Mouse (Mus musculus) stomach, embryonic 15.5 days (tissue): ENCODE measurements around the gene Omp. TPM values are rescaled to one million over a fixed set of nuclear protein-coding genes. Genes with fewer than 3 reads are reported as not detected.

Experiments
- ATAC-seq: fragments of 200-750 bp; cut with Nextera tagmentation; 2 replicates; pipeline ENCODE4 v1.8.0; 2017; ENCODE audit warnings: low read depth, moderate number of reproducible peaks, moderate TSS enrichment; ENCODE audit not compliant: insufficient read depth, low FRiP score
- H3K27ac ChIP-seq: fragments of 300-500 bp; sonication (generic); 2 replicates; pipeline ENCODE4 v1.5.1; 2015; ENCODE audit warnings: mild to moderate bottlenecking, inconsistent platforms
- H3K27me3 ChIP-seq: fragments of 300-500 bp; sonication (generic); replicated peaks from 2 replicates; pipeline ENCODE4 v1.6.1; 2015; ENCODE audit warnings: inconsistent platforms
- H3K36me3 ChIP-seq: fragments of 300-500 bp; sonication (generic); 2 replicates; pipeline ENCODE4 v1.6.1; 2015; ENCODE audit warnings: inconsistent platforms
- H3K4me1 ChIP-seq: fragments of 300-500 bp; sonication (generic); 2 replicates; pipeline ENCODE4 v1.6.1; 2015; ENCODE audit warnings: inconsistent platforms
- H3K4me2 ChIP-seq: fragments of 300-500 bp; sonication (generic); 2 replicates; pipeline ENCODE4 v1.6.1; 2015; ENCODE audit warnings: mild to moderate bottlenecking, inconsistent platforms
- H3K4me3 ChIP-seq: fragments of 300-500 bp; sonication (generic); replicated peaks from 2 replicates; pipeline ENCODE4 v1.5.1; 2015; ENCODE audit warnings: inconsistent platforms
- H3K9ac ChIP-seq: fragments of 300-500 bp; sonication (generic); 2 replicates; pipeline ENCODE4 v1.6.1; 2015; ENCODE audit warnings: inconsistent platforms
- H3K9me3 ChIP-seq: fragments of 300-500 bp; sonication (generic); 2 replicates; pipeline ENCODE4 v1.6.1; 2016; ENCODE audit warnings: inconsistent platforms
- WGBS: fragments of 180-500 bp; shearing (Covaris S2); methylation state at CpG from one replicate; pipeline ENCODE4 v1.1.7; 2015; 5-methylcytosine and 5-hydroxymethylcytosine counted together
- polyA plus RNA-seq: library from polyadenylated mRNA; unstranded; fragments of >200 nt; fragmentation: Nextera tagmentation; extraction: Ambion mirVana; gene quantifications from 2 replicates; pipeline ENCODE4 v1.2.1, GENCODE M21; 2015

The Omp gene
- polyA plus RNA-seq, 1 experiment from 2014 or later = 0.68 TPM

- peaks cover 8% of the 10 kb centered on the region; the same call in 1 of the 2 replicates for H3K4me1 ChIP-seq
- H3K9ac ChIP-seq = no peak overlapping the region
- no peak overlapping the region for H3K4me3 ChIP-seq
- WGBS = 75% methylated on average over 16 of the region's 16 CpGs
- H3K9me3 ChIP-seq = no peaks in the 10 kb centered on the region
- no peak for ATAC-seq
- H3K4me2 ChIP-seq = no peak overlapping the region
- no peaks in the 10 kb centered on the region for H3K36me3 ChIP-seq
- H3K27me3 ChIP-seq = peaks cover 17% of the 10 kb centered on the region
- no peak overlapping the region for H3K27ac ChIP-seq
Observed at GRCm38 (mm10) chr7:98108636-98109430, 36.5 kb downstream of the Omp start.

DNA sequence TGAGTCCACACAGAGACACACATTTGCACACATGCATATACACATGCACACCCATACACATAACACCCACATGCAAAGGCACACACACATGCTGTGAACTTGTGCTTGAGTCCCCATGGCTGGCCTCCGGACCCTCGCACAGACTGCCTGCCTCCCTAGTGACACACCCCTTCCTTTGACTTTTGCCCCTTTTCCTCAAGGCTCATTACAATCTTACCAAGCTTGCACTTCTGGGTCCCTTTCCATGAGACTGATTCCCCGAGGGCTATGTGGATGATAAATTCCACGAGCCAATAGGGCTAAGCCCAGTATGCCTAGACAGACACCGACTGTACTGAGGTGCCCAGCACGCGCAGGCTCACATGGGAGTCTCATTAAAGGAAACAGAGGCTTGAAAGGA, 39.0 kb downstream of the Omp start:
- Histone ChIP-seq H3K4me1 (peaks cover 3% of the 10 kb centered on the region), H3K36me3 (no peaks in the 10 kb centered on the region), H3K4me3 (no peak overlapping the region), H3K9me3 (no peaks in the 10 kb centered on the region), H3K27me3 (peaks cover 7% of the 10 kb centered on the region; the same call in 1 of the 2 replicates), H3K9ac (no peak overlapping the region), H3K27ac (no peak overlapping the region), H3K4me2 (no peak overlapping the region; the same call in 1 of the 2 replicates)
- ATAC-seq = no peak
- WGBS = 81% methylated on average over 7 of the region's 7 CpGs

- Histone ChIP-seq H3K27me3 (no peaks in the 10 kb centered on the region), H3K27ac (peak overlapping the region; percentile 24; the same call in 1 of the 2 replicates), H3K9me3 (no peaks in the 10 kb centered on the region), H3K9ac (no peak overlapping the region), H3K36me3 (no peaks in the 10 kb centered on the region), H3K4me3 (no peak overlapping the region), H3K4me2 (no peak overlapping the region), H3K4me1 (no peaks in the 10 kb centered on the region; the same call in 1 of the 2 replicates)
- ATAC-seq = no peak; the same call in 1 of the 2 replicates
- 55% methylated on average over 16 of the region's 16 CpGs for WGBS
Observed at GRCm38 (mm10) chr7:98104481-98105435, 40.5 kb downstream of the Omp start.

- H3K4me2 ChIP-seq = no peak overlapping the region
Observed at GRCm38 (mm10) chr7:98103942-98104292, 41.4 kb downstream of the Omp start.

DNA sequence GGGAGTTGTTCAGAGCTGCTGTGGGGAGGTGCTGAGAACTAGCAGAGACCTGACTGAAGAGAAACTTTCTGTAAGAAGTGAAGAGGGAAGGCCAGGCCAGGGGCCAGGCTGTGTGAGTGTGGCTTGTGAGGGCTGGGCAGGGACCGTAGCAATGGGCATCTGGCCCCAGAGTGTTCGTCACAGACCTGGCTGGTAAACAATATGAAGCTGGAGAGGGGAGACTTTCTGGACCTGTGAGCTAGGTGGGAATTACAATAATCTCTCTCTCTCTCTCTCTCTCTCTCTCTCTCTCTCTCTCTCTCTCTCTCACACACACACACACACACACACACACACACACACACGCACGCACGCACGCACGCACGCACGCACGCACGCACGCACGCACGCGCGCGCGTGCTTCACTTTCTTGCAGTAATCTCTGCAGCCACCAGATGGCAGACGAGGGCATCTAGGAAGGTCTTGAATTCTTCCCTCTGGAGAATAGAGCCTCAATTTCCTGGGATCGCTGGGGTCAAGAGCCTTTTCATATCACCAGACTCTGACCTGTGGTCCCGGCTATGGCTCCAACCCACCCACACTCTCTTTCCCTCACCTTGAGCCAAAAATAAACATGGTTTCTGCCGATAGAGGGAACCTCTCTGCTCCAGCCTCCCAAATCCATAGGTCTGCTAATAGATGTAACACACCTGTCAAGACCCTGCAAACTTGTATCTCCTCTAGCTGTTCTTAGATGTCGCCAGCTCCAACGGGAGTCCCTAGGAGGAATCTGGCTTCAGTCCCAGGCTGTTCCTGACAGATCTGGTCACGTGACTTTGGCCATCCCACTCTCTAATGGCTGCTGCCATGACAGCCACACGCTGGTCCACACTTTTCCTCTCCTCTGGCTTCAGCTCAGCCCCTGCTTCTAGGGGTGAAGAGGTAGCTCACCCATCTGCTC, 42.0 kb downstream of the Omp start:
- no peaks in the 10 kb centered on the region for H3K36me3 ChIP-seq
- H3K4me1 ChIP-seq = no peaks in the 10 kb centered on the region; the same call in 1 of the 2 replicates
- no peaks in the 10 kb centered on the region for H3K27me3 ChIP-seq
- H3K9me3 ChIP-seq = no peaks in the 10 kb centered on the region
- peak; percentile 30; the same call in 1 of the 2 replicates for ATAC-seq
- peak overlapping the region; percentile 29 for H3K4me3 ChIP-seq
- H3K27ac ChIP-seq = peak overlapping the region; percentile 32; the same call in 1 of the 2 replicates
- peak overlapping the region; percentile 52 for H3K4me2 ChIP-seq
- WGBS = 12% methylated on average over 24 of the region's 26 CpGs
- no peak overlapping the region for H3K9ac ChIP-seq

More at GRCm38 (mm10) chr7:98103942-98104292, 41.4 kb downstream of the Omp start:
- H3K4me3 ChIP-seq = no peak overlapping the region
- no peaks in the 10 kb centered on the region for H3K9me3 ChIP-seq
- H3K36me3 ChIP-seq = no peaks in the 10 kb centered on the region
- H3K27ac ChIP-seq = 0 out of 2 replicates have a peak overlapping the region, but pooled peaks have one; percentile 24
- no peak for ATAC-seq
- H3K9ac ChIP-seq = no peak overlapping the region
- H3K4me1 ChIP-seq = no peaks in the 10 kb centered on the region; the same call in 1 of the 2 replicates
- WGBS = 76% methylated on average over 5 of the region's 5 CpGs
- no peaks in the 10 kb centered on the region for H3K27me3 ChIP-seq

DNA sequence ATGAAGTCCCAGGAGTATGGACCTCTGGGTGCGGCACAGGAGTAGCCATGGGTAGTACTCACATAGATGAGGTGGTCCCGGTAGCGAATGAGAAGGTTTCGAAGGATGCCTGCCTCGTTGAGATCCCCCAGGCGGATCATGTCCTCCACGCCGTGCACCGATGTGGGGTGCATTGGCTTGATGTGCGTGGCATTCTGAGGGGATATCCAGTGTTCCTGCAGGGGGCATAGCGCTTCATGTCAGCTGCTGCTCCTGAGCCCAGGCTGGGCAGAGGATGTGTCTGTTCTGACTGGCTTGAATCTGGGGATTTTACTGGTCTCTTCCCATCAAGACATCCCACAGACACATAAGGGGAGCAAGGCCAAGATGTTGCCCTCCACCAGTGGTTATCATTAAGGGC, 42.8 kb downstream of the Omp start:
- Histone ChIP-seq H3K4me2 (peak overlapping the region; percentile 52; the same call in 1 of the 2 replicates), H3K4me3 (no peak overlapping the region)
- whole genome bisulfite sequencing = 95% methylated on average over 11 of the region's 11 CpGs

GRCm38 (mm10) chr7:98097557-98097956, 47.7 kb downstream of the Omp start:
- Histone ChIP-seq H3K9ac (no peak overlapping the region), H3K9me3 (no peaks in the 10 kb centered on the region), H3K4me3 (no peak overlapping the region), H3K4me1 (no peaks in the 10 kb centered on the region), H3K27ac (no peak overlapping the region), H3K4me2 (no peak overlapping the region), H3K27me3 (no peaks in the 10 kb centered on the region), H3K36me3 (peaks cover 12% of the 10 kb centered on the region; the same call in 1 of the 2 replicates)
- ATAC-seq = no peak
- WGBS = 95% methylated on average over 8 of the region's 8 CpGs

More for the DNA sequence above, 42.8 kb downstream of the Omp start:
- Histone ChIP-seq H3K27ac (no peak overlapping the region), H3K27me3 (no peaks in the 10 kb centered on the region), H3K36me3 (0 out of 2 replicates have a peak, but pooled peaks cover 2% of the 10 kb centered on the region), H3K9me3 (no peaks in the 10 kb centered on the region), H3K4me1 (no peaks in the 10 kb centered on the region; the same call in 1 of the 2 replicates), H3K9ac (no peak overlapping the region)
- ATAC-seq = no peak

GRCm38 (mm10) chr7:98095852-98096251, 49.5 kb downstream of the Omp start:
- Histone ChIP-seq H3K4me2 (no peak overlapping the region), H3K27ac (no peak overlapping the region), H3K4me3 (no peak overlapping the region), H3K27me3 (no peaks in the 10 kb centered on the region), H3K36me3 (peaks cover 12% of the 10 kb centered on the region; the same call in 1 of the 2 replicates), H3K9ac (no peak overlapping the region), H3K4me1 (no peaks in the 10 kb centered on the region), H3K9me3 (no peaks in the 10 kb centered on the region)
- WGBS = 95% methylated on average over 4 of the region's 4 CpGs
- ATAC-seq = no peak

Other genes with a start within 250 kb of the Omp start
- gene Gdpd4, start 225.5 kb downstream of the Omp start, polyA plus RNA-seq = not detected in 2 replicates
- gene Myo7a, start 26.0 kb downstream of the Omp start, polyA plus RNA-seq = 9.3 and 11.4 TPM in 2 replicates
- gene Capn5, start 32.8 kb upstream of the Omp start, polyA plus RNA-seq = 13.8 and 14.9 TPM in 2 replicates
- 0.05 TPM in 2 replicates for gene B3gnt6, start 54.0 kb upstream of the Omp start, polyA plus RNA-seq
- gene Acer3, start 175.7 kb upstream of the Omp start, polyA plus RNA-seq = 25.7 and 27.4 TPM in 2 replicates
- 10.2 and 10.9 TPM in 2 replicates for gene Tsku, start 215.8 kb upstream of the Omp start, polyA plus RNA-seq